Mouse (Mus musculus): Measurements from ENCODE around the gene Cstb. TPM values are rescaled to one million over a fixed set of nuclear protein-coding genes. Genes with fewer than 3 reads are reported as not detected.
"Not testable (repeated sequence)": the region's sequence is repeated elsewhere in the genome, so short reads cannot be mapped to it uniquely, and the experiment has no call there.

The Cstb gene
- polyA plus RNA-seq, 1 experiment, result 249 TPM

DNA sequence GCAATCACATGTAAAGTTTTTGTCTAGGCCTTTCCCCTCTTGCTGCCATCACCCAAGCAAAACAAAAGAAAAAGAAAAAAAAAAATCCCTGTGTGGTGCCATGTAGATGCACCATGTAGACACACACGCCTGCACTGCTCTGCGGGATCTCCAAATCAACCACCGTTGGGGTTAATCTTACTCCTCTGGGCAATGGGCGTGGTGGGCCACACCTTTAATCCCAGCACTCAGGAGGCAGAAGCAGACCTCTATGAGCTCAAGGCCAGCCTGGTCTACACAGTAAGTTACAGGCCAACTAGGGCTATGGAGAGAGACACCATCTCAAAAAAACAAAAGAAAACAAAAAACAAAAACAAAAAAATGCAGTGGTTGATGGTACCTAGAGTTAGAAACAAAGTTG is 18.3 kb upstream of the Cstb start:
- Histone ChIP-seq H3K4me1 (ENCODE audit: control insufficient read depth, insufficient read depth, insufficient read length, low read length) (peaks cover 2% of the 10 kb centered on the region; the same call in 1 of the 2 replicates), H3K27ac (replicated peaks; ENCODE audit: low read depth, low read length) (no peak overlapping the region), H3K4me3 (ENCODE audit: insufficient read depth, low read depth, low read length) (no peak overlapping the region)

- Histone ChIP-seq H3K27ac (replicated peaks; ENCODE audit: low read depth, low read length) (no peak overlapping the region), H3K4me1 (ENCODE audit: control insufficient read depth, insufficient read depth, insufficient read length, low read length) (peaks cover 2% of the 10 kb centered on the region; the same call in 1 of the 2 replicates), H3K4me3 (ENCODE audit: insufficient read depth, low read depth, low read length) (no peak overlapping the region)
Measured at GRCm38 (mm10) chr10:78409035-78409788, 16.3 kb upstream of the Cstb start.

DNA sequence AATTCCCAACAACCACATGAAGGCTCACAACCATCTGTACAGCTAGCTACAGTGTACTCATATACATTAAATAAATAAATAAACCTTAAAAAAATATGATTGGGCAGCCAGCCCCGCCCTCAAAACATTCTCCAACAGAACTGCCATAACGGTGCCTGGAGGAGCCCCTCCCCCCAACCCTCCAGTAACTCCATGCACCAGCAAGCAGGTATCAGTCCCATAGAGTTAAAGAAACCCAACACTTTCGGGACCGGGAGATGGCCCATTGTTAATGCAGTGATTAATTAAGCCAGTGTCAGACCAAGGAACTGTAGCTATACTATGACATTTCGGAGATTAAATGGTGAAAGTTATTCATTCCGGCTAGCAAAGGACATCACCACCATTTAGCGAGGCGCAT is 13.6 kb upstream of the Cstb start:
- Histone ChIP-seq H3K4me1 (ENCODE audit: control insufficient read depth, insufficient read depth, insufficient read length, low read length) (peaks cover 2% of the 10 kb centered on the region; the same call in 1 of the 2 replicates), H3K27ac (replicated peaks; ENCODE audit: low read depth, low read length) (no peak overlapping the region), H3K4me3 (ENCODE audit: insufficient read depth, low read depth, low read length) (peak overlapping the region; percentile 90)

GRCm38 (mm10) chr10:78412319-78413151 is 12.9 kb upstream of the Cstb start, which contains the start of gene Rrp1:
Rrp1 (minus strand) TSS chr10:78413043.
- Histone ChIP-seq H3K4me3 (ENCODE audit: insufficient read depth, low read depth, low read length) (peak within 1 kb of the TSS; percentile 90), H3K27ac (replicated peaks; ENCODE audit: low read depth, low read length) (peak within 1 kb of the TSS; percentile 56), H3K4me1 (ENCODE audit: control insufficient read depth, insufficient read depth, insufficient read length, low read length) (peaks cover 2% of the 10 kb centered on the region; the same call in 1 of the 2 replicates)

GRCm38 (mm10) chr10:78413152-78413520 is 12.3 kb upstream of the Cstb start:
- peaks cover 2% of the 10 kb centered on the region; the same call in 1 of the 2 replicates for H3K4me1 ChIP-seq (ENCODE audit: control insufficient read depth, insufficient read depth, insufficient read length, low read length)
- H3K27ac ChIP-seq (replicated peaks; ENCODE audit: low read depth, low read length), result no peak overlapping the region
- H3K4me3 ChIP-seq (ENCODE audit: insufficient read depth, low read depth, low read length), result peak overlapping the region; percentile 90

DNA sequence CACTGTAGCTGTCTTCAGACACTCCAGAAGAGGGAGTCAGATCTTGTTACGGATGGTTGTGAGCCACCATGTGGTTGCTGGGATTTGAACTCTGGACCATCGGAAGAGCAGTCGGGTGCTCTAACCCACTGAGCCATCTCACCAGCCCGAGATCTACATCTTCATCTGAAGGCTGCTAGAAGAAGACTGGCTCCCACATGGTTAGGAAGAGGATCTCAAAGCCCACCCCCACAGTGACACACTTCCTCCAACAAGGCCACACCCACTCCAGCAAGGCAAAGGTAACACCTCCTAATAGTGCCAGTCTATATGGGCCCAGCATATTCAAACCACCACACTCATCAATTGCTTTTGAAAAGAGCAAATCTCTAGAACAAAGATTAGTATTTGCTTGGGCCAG is 10.5 kb upstream of the Cstb start:
- H3K27ac ChIP-seq (replicated peaks; ENCODE audit: low read depth, low read length); H3K4me1 ChIP-seq (ENCODE audit: control insufficient read depth, insufficient read depth, insufficient read length, low read length); H3K4me3 ChIP-seq (ENCODE audit: insufficient read depth, low read depth, low read length): not testable (repeated sequence)

- H3K27ac ChIP-seq (replicated peaks; ENCODE audit: low read depth, low read length), result no peak overlapping the region
Measured at GRCm38 (mm10) chr10:78417888-78418287, 7.6 kb upstream of the Cstb start.

DNA sequence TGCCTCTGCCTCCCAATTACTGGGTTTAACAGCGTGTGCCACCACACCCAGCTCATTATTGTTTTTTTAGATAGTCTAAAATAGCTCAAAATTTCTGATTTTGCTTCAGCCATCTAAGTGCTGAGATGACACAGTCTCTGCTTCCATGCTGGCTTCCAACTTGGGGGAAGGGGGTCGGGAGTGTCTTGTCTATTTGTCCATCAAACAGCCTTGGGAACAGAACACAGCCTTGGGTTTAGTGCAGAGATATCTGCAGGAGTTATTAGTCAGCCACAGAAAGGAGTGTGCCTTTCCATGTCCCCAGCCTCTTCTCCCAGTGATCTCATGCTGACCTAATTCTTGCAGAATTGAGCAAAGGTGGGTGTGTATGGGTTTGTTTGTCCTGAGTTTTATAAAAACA is 6.7 kb upstream of the Cstb start:
- no peak overlapping the region for H3K4me3 ChIP-seq (ENCODE audit: insufficient read depth, low read depth, low read length)
- no peak overlapping the region for H3K27ac ChIP-seq (replicated peaks; ENCODE audit: low read depth, low read length)
- no peaks in the 10 kb centered on the region for H3K4me1 ChIP-seq (ENCODE audit: control insufficient read depth, insufficient read depth, insufficient read length, low read length)

More at GRCm38 (mm10) chr10:78417888-78418287, 7.6 kb upstream of the Cstb start:
- H3K4me1 ChIP-seq (ENCODE audit: control insufficient read depth, insufficient read depth, insufficient read length, low read length), result no peaks in the 10 kb centered on the region
- no peak overlapping the region for H3K4me3 ChIP-seq (ENCODE audit: insufficient read depth, low read depth, low read length)

DNA sequence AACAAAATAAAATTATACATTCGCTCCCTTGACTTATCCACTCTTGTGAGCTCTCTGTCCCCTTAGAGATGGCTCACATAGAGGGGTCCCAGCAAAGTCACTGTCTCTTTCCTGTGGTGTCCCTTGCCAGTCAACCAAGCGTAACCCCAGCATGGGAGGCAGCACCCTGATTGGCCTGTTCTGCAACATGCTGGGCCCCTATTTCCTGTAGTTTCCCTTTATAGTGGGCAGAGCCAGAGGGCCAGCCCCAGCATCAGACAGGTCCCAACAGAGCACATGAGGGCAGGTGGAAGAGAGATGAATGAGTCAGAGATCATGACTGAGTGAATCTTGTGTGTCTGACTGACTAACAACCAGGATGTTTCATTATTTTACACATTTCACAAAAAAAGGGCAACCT is 4.5 kb upstream of the Cstb start:
- Histone ChIP-seq H3K27ac (replicated peaks; ENCODE audit: low read depth, low read length) (no peak overlapping the region), H3K4me3 (ENCODE audit: insufficient read depth, low read depth, low read length) (no peak overlapping the region), H3K4me1 (ENCODE audit: control insufficient read depth, insufficient read depth, insufficient read length, low read length) (no peaks in the 10 kb centered on the region)

DNA sequence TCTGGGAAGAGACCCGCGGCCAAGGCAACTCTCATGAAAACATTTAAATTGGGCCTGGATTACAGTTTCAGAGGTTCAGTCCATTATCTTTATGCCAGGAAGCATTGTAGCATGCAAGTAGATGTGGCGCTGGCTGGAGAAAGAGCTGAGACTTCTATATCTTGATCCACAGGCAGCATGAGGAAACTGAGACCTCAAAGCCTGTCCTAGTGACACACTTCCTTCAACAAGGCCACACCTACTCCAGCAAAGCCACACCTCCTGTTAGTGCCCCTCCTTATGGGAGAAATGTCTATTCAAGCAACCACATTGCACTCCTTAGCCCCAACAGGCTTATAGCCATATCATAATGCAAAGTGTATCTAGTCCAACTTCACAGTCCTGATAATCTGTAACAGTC is 2.9 kb upstream of the Cstb start:
- Histone ChIP-seq H3K27ac (replicated peaks; ENCODE audit: low read depth, low read length) (no peak overlapping the region), H3K4me1 (ENCODE audit: control insufficient read depth, insufficient read depth, insufficient read length, low read length) (peaks cover 4% of the 10 kb centered on the region; the same call in 1 of the 2 replicates), H3K4me3 (ENCODE audit: insufficient read depth, low read depth, low read length) (no peak overlapping the region)

DNA sequence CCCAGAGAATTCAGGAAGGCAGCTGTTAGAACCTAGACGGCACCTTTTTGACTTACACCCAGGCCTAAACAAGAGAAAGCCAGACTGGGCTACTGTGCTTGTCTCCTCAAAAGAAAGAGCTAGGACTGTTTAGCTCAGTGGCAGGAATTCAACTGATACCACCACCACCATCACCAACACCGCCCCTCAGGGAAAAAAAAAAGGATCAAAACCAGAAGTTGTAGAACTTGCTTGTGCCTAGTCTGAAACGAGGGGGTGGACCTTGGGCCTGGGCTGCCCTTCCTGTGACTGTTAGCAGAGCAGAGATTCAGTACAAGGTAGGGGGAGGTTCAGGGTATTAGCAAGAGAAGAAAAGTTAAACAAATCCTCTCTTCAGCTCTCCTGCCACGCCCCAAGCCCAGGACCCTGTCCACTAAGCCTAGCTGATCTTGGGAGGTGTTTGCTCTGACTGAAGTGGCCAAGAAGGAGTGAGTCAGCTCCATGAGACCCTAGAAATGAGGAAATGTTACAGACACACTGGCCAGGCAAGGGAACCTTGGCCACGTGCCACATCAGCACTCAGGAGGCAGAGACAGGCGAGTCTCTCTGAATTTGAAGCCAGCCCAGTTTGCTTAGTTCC is 757 bp downstream of the Cstb start:
- Histone ChIP-seq H3K4me3 (ENCODE audit: insufficient read depth, low read depth, low read length) (peak overlapping the region; percentile 94), H3K4me1 (ENCODE audit: control insufficient read depth, insufficient read depth, insufficient read length, low read length) (peaks cover 4% of the 10 kb centered on the region; the same call in 1 of the 2 replicates), H3K27ac (replicated peaks; ENCODE audit: low read depth, low read length) (peak overlapping the region; percentile 62)

DNA sequence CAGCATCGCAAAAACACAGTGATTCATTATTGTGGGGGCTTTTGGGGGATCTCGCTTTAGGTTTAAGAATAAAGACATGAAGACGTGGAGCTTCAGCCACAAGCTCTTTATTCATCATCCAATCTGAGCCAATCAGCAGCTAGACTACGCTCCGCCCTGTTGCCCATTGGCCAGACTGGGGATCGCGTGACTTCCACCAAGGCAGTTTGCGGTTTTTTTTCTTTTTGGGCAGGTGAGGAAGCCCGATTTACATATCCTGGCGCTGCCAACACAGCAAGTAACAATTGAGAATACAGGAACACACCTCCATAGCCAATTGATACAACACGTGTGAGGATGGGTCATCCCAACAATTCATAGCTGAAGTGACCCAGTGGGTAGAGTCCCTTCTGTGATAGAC is 2.6 kb downstream of the Cstb start:
- Histone ChIP-seq H3K4me1 (ENCODE audit: control insufficient read depth, insufficient read depth, insufficient read length, low read length) (peaks cover 4% of the 10 kb centered on the region; the same call in 1 of the 2 replicates), H3K27ac (replicated peaks; ENCODE audit: low read depth, low read length) (no peak overlapping the region), H3K4me3 (ENCODE audit: insufficient read depth, low read depth, low read length) (no peak overlapping the region)

GRCm38 (mm10) chr10:78429180-78429579 is 3.7 kb downstream of the Cstb start:
- peaks cover 4% of the 10 kb centered on the region; the same call in 1 of the 2 replicates for H3K4me1 ChIP-seq (ENCODE audit: control insufficient read depth, insufficient read depth, insufficient read length, low read length)
- no peak overlapping the region for H3K27ac ChIP-seq (replicated peaks; ENCODE audit: low read depth, low read length)
- H3K4me3 ChIP-seq (ENCODE audit: insufficient read depth, low read depth, low read length), result no peak overlapping the region

DNA sequence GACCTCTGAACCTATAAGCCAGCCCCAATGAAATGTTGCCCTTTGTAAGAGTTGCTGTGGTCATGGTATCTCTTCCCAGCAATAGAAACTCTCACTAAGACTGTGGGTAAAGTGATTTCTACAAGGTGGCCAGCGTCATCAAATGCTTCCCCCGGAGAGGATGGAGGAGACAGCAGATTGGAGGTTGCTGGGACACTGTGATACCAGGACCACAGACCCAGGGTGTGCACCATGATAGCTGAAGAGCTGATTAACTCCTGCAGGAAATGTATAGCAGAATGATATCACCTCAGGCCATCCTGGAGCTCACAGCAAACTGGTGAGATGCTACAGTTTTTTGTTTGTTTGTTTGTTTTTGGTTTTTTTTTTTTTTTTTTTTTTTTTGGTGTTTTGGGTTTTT is 4.3 kb downstream of the Cstb start:
- Histone ChIP-seq H3K4me1 (ENCODE audit: control insufficient read depth, insufficient read depth, insufficient read length, low read length) (peaks cover 4% of the 10 kb centered on the region; the same call in 1 of the 2 replicates), H3K4me3 (ENCODE audit: insufficient read depth, low read depth, low read length) (no peak overlapping the region), H3K27ac (replicated peaks; ENCODE audit: low read depth, low read length) (no peak overlapping the region)

- no peaks in the 10 kb centered on the region for H3K4me1 ChIP-seq (ENCODE audit: control insufficient read depth, insufficient read depth, insufficient read length, low read length)
- no peak overlapping the region for H3K4me3 ChIP-seq (ENCODE audit: insufficient read depth, low read depth, low read length)
- H3K27ac ChIP-seq (replicated peaks; ENCODE audit: low read depth, low read length), result no peak overlapping the region
Measured at GRCm38 (mm10) chr10:78432853-78433252, 7.4 kb downstream of the Cstb start.

Data from brown adipose tissue, adult 24 weeks (tissue).